Mouse (Mus musculus) kidney, embryonic 16.5 days (tissue): ENCODE measurements around the gene Camsap1. TPM values are rescaled to one million over a fixed set of nuclear protein-coding genes. Genes with fewer than 3 reads are reported as not detected.

Experiments used
- ATAC-seq: fragments of 200-750 bp; cut with Nextera tagmentation; 2 replicates; pipeline ENCODE4 v1.8.0; 2017; ENCODE audit warnings: moderate TSS enrichment; ENCODE audit not compliant: low FRiP score, low TSS enrichment
- H3K27ac ChIP-seq: fragments of 300-500 bp; sonication (generic); 2 replicates; pipeline ENCODE4 v1.5.1; 2014; ENCODE audit warnings: low read length
- H3K27me3 ChIP-seq: fragments of 300-500 bp; sonication (generic); 2 replicates; pipeline ENCODE4 v1.6.1; 2014; ENCODE audit warnings: low read length, control low read depth, mixed read lengths; ENCODE audit not compliant: insufficient read depth
- H3K36me3 ChIP-seq: fragments of 300-500 bp; sonication (generic); 2 replicates; pipeline ENCODE4 v1.6.1; 2014; ENCODE audit warnings: low read length, control low read depth, mixed read lengths; ENCODE audit not compliant: insufficient read depth
- H3K4me1 ChIP-seq: fragments of 300-500 bp; sonication (generic); 2 replicates; pipeline ENCODE4 v1.6.1; 2014; ENCODE audit warnings: low read length, control low read depth, mixed read lengths; ENCODE audit not compliant: insufficient read depth
- H3K4me2 ChIP-seq: fragments of 300-500 bp; sonication (generic); replicated peaks from 2 replicates; pipeline ENCODE4 v1.6.1; 2014; ENCODE audit warnings: low read depth, low read length
- H3K4me3 ChIP-seq: fragments of 300-500 bp; sonication (generic); 2 replicates; pipeline ENCODE4 v1.5.1; 2014; ENCODE audit warnings: mild to moderate bottlenecking, low read length
- H3K9ac ChIP-seq: fragments of 300-500 bp; sonication (generic); replicated peaks from 2 replicates; pipeline ENCODE4 v1.6.1; 2014; ENCODE audit warnings: low read length
- H3K9me3 ChIP-seq: fragments of 300-500 bp; sonication (generic); 2 replicates; pipeline ENCODE4 v1.6.1; 2016; ENCODE audit warnings: low read length, control low read depth
- WGBS: fragments of 180-500 bp; shearing (Covaris S2); extraction: QIAGEN DNeasy Blood & Tissue Kit; methylation state at CpG from one replicate; pipeline ENCODE4 v1.1.7; 2014; 5-methylcytosine and 5-hydroxymethylcytosine counted together
- polyA plus RNA-seq: library from polyadenylated mRNA; unstranded; fragments of >200 nt; fragmentation: Nextera tagmentation; extraction: Ambion mirVana; gene quantifications from 2 replicates; pipeline ENCODE4 v1.2.1, GENCODE M21; 2015

Camsap1 gene
- polyA plus RNA-seq, 1 experiment from 2014 or later = 9.2 TPM

- Histone ChIP-seq H3K27ac (no peak overlapping the region), H3K4me3 (no peak overlapping the region), H3K9ac (no peak overlapping the region), H3K36me3 (peaks cover 44% of the 10 kb centered on the region), H3K4me1 (no peaks in the 10 kb centered on the region), H3K27me3 (no peaks in the 10 kb centered on the region), H3K9me3 (no peaks in the 10 kb centered on the region), H3K4me2 (no peak overlapping the region)
- ATAC-seq = no peak
- WGBS = 94% methylated on average over 3 of the region's 3 CpGs
These were observed 30.6 kb upstream of the Camsap1 start for GRCm38 (mm10) chr2:26013674-26014073.

- Histone ChIP-seq H3K4me1 (no peaks in the 10 kb centered on the region), H3K4me2 (no peak overlapping the region), H3K27me3 (no peaks in the 10 kb centered on the region), H3K36me3 (peaks cover 58% of the 10 kb centered on the region), H3K4me3 (no peak overlapping the region), H3K9ac (no peak overlapping the region), H3K9me3 (no peaks in the 10 kb centered on the region), H3K27ac (no peak overlapping the region)
- 87% methylated on average over 1 of the region's 1 CpGs for WGBS
- no peak for ATAC-seq
These were observed 28.3 kb upstream of the Camsap1 start for GRCm38 (mm10) chr2:26011420-26011819.

GRCm38 (mm10) chr2:26002001-26002400, 18.9 kb upstream of the Camsap1 start:
- Histone ChIP-seq H3K27ac (no peak overlapping the region), H3K4me2 (no peak overlapping the region), H3K4me3 (no peak overlapping the region), H3K9me3 (no peaks in the 10 kb centered on the region), H3K27me3 (no peaks in the 10 kb centered on the region), H3K4me1 (no peaks in the 10 kb centered on the region), H3K9ac (no peak overlapping the region), H3K36me3 (peaks cover 54% of the 10 kb centered on the region)
- WGBS = 83% methylated on average over 2 of the region's 2 CpGs
- ATAC-seq = no peak

GRCm38 (mm10) chr2:26001136-26001535, 18.1 kb upstream of the Camsap1 start:
- Histone ChIP-seq H3K4me2 (no peak overlapping the region), H3K9me3 (no peaks in the 10 kb centered on the region), H3K27me3 (no peaks in the 10 kb centered on the region), H3K9ac (no peak overlapping the region), H3K4me3 (no peak overlapping the region), H3K36me3 (peaks cover 53% of the 10 kb centered on the region), H3K4me1 (no peaks in the 10 kb centered on the region), H3K27ac (no peak overlapping the region)
- no peak for ATAC-seq
- 96% methylated on average over 5 of the region's 5 CpGs for WGBS

- no peaks in the 10 kb centered on the region for H3K27me3 ChIP-seq
These were observed 14.6 kb upstream of the Camsap1 start for GRCm38 (mm10) chr2:25997716-25998115.

GRCm38 (mm10) chr2:25994791-25995190, 11.7 kb upstream of the Camsap1 start:
- Histone ChIP-seq H3K27ac (no peak overlapping the region), H3K36me3 (peaks cover 19% of the 10 kb centered on the region), H3K9ac (no peak overlapping the region), H3K27me3 (no peaks in the 10 kb centered on the region), H3K4me1 (no peaks in the 10 kb centered on the region), H3K4me3 (no peak overlapping the region), H3K9me3 (no peaks in the 10 kb centered on the region), H3K4me2 (no peak overlapping the region)
- WGBS = 75% methylated on average over 3 of the region's 3 CpGs
- ATAC-seq = no peak

More at GRCm38 (mm10) chr2:25997716-25998115, 14.6 kb upstream of the Camsap1 start:
- Histone ChIP-seq H3K4me1 (no peaks in the 10 kb centered on the region), H3K27ac (no peak overlapping the region), H3K9ac (no peak overlapping the region), H3K36me3 (peaks cover 33% of the 10 kb centered on the region), H3K4me3 (no peak overlapping the region), H3K9me3 (no peaks in the 10 kb centered on the region), H3K4me2 (no peak overlapping the region)
- ATAC-seq = no peak
- WGBS = 82% methylated on average over 3 of the region's 3 CpGs

- ATAC-seq = no peak
- H3K4me1 ChIP-seq = no peaks in the 10 kb centered on the region
- no peak overlapping the region for H3K4me2 ChIP-seq
- H3K9me3 ChIP-seq = no peaks in the 10 kb centered on the region
- 74% methylated on average over 2 of the region's 2 CpGs for WGBS
- H3K4me3 ChIP-seq = no peak overlapping the region
- H3K27ac ChIP-seq = no peak overlapping the region
- H3K27me3 ChIP-seq = no peaks in the 10 kb centered on the region
- no peak overlapping the region for H3K9ac ChIP-seq
- peaks cover 3% of the 10 kb centered on the region for H3K36me3 ChIP-seq
These were observed 9.2 kb upstream of the Camsap1 start for GRCm38 (mm10) chr2:25992285-25992684.

GRCm38 (mm10) chr2:25989651-25990050, 6.6 kb upstream of the Camsap1 start:
- no peak overlapping the region for H3K4me2 ChIP-seq
- no peaks in the 10 kb centered on the region for H3K36me3 ChIP-seq
- ATAC-seq = no peak
- no peaks in the 10 kb centered on the region for H3K9me3 ChIP-seq
- no peak overlapping the region for H3K4me3 ChIP-seq
- H3K4me1 ChIP-seq = no peaks in the 10 kb centered on the region
- WGBS = 85% methylated on average over 1 of the region's 1 CpGs
- H3K27me3 ChIP-seq = no peaks in the 10 kb centered on the region
- no peak overlapping the region for H3K9ac ChIP-seq
- no peak overlapping the region for H3K27ac ChIP-seq

GRCm38 (mm10) chr2:25987817-25988216, 4.7 kb upstream of the Camsap1 start:
- WGBS = 85% methylated on average over 6 of the region's 6 CpGs
- Histone ChIP-seq H3K4me2 (no peak overlapping the region), H3K36me3 (no peaks in the 10 kb centered on the region), H3K4me1 (peaks cover 7% of the 10 kb centered on the region), H3K4me3 (no peak overlapping the region), H3K9ac (no peak overlapping the region), H3K9me3 (no peaks in the 10 kb centered on the region), H3K27me3 (no peaks in the 10 kb centered on the region), H3K27ac (no peak overlapping the region)
- ATAC-seq = no peak

GRCm38 (mm10) chr2:25986601-25987000, 3.5 kb upstream of the Camsap1 start:
- Histone ChIP-seq H3K4me3 (no peak overlapping the region), H3K4me2 (no peak overlapping the region), H3K36me3 (no peaks in the 10 kb centered on the region), H3K27ac (no peak overlapping the region), H3K9ac (no peak overlapping the region), H3K27me3 (no peaks in the 10 kb centered on the region), H3K4me1 (peaks cover 14% of the 10 kb centered on the region), H3K9me3 (no peaks in the 10 kb centered on the region)
- WGBS = 63% methylated on average over 5 of the region's 5 CpGs
- no peak for ATAC-seq
